Mouse (Mus musculus) heart, postnatal 0 days (tissue): Measurements from ENCODE around the gene Ei24.

ENCODE experiments used
- CTCF ChIP-seq: IDR thresholded peaks from 2 replicates; pipeline ENCODE4 v1.5.1; 2016; ENCODE audit warnings: antibody characterized with exemption, control low read depth, low read depth
- EP300 ChIP-seq: IDR thresholded peaks from 2 replicates; pipeline ENCODE4 v1.6.1; 2016; ENCODE audit warnings: antibody characterized with exemption, low read depth

DNA sequence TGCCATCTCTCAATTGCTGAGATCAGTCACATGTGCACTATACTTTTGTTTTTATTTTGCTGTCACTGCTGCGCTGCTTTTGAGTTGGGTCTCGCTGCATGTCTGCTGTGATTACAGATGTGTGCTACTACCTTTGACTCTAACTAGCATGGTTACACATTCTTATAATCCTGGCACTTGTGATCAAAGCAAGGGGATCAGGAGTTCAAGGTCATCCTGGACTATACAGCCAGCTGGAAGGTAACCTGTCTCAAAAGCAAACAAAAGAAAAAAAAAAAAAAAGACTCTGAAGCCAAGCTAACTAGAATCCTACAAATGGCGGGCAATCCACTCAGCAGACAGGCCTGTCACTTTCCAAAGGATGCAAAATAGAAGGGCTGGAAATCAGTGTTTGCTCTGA, 5.0 kb downstream of the Ei24 start:
- TF ChIP-seq CTCF (no peak), EP300 (no peak)
